Mouse (Mus musculus): ENCODE measurements at regions not wholly inside any gene's neighbourhood (a gene's known extent, or its start where the extent isn't known, plus 50 kb on each side); places are given as distances from the start of the nearest gene placed in this dataset.

DNA sequence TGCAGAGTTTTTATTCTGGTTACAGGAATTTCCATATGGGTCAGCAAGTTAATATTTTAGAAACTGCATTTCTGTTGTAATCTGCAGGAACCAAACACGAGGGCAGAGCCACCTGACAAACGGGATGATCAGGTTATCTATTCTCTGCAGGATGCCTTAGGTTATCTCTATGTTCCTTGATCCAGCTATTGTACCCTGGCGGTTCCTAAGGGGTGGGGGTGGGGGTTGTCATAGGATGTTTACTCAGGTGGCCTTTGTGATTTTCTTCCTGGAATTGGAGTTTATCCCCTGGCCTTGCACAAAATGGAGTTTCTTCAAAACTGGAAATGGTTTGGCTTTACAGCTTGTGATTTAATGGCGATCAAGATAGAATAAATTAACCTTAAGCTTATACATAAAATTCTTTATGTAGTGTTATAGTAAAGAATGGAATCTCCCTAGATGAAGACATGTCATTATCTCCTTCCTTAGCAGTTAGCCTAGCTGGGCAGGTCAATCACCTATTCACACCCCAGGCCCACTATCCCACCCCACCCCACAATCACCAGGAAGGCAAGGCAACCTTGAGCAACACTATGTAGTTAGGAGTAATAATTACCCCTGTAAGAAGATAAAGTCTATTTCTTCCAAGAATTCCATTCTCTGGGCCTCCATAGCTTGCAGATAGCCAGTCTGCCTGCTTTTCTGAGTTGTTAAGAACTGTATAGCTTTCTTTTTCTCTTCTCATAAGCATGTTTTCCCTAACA lies 192.3 kb upstream of the B430218F22Rik start:
- TF ChIP-seq ELF1 (IDR thresholded peaks at IDR 0.05; ENCODE audit: low read depth, low read length) (no peak), EP300 (IDR thresholded peaks at IDR 0.05; ENCODE audit: low read depth in 1 of 2, low read length in 2 of 2) (peak in 1 of 2 experiments; percentile 13; a peak in 1 of 4 replicates)
- H3K79me2 ChIP-seq (ENCODE audit: control insufficient read depth, insufficient read depth, low read length, poor library complexity), result no peaks in the 10 kb centered on the region

DNA sequence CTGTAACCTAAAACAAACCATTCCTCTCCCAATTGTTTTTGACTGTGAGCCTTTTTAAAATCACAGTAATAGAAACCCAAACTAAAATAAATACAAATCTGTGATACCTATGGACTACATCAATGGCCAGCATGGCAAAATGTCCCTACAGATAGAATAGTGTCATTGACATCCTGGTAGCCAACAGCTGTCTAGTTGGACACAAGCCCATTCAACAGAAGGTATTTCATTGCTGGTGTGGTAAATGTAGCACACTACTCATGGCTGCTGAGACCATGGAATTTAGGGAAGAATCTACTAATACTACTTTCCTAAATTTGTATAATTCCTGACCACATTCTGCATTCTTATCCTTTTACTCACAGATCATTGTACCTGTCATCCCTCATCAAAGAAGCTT lies 178.3 kb upstream of the B430218F22Rik start:
- H3K27me3 ChIP-seq (ENCODE audit: control insufficient read depth in 1 of 2, insufficient read depth in 2 of 2, low read length in 2 of 2), result no peaks in the 10 kb centered on the region
- DNase-seq (ENCODE audit: low read depth, low spot score), result no peak
- TF ChIP-seq MYC (IDR thresholded peaks at IDR 0.05; ENCODE audit: low read depth, low read length), result no peak
- no peak for TF ChIP-seq CHD2 (IDR thresholded peaks at IDR 0.05; ENCODE audit: low read length)
- TF ChIP-seq JUND (IDR thresholded peaks at IDR 0.05; ENCODE audit: low read depth, low read length), result no peak
- TF ChIP-seq MYB (IDR thresholded peaks at IDR 0.05; ENCODE audit: low read depth, low read length), result no peak
- TF ChIP-seq MEF2A (IDR thresholded peaks at IDR 0.05; ENCODE audit: extremely low read depth, insufficient replicate concordance, low read depth, low read length, poor library complexity, severe bottlenecking), result no peak
- no peak for TF ChIP-seq ZNF384 (IDR thresholded peaks at IDR 0.05; ENCODE audit: low read depth, low read length)
- TF ChIP-seq MAX (IDR thresholded peaks at IDR 0.05; ENCODE audit: low read length), result no peak
- no peak for TF ChIP-seq MAZ (IDR thresholded peaks at IDR 0.05; ENCODE audit: low read depth, low read length)
- no peak for TF ChIP-seq RAD21 (IDR thresholded peaks at IDR 0.05; ENCODE audit: low read depth, low read length)
- TF ChIP-seq POLR2AphosphoS5 (IDR thresholded peaks at IDR 0.05; ENCODE audit: borderline replicate concordance, low read depth, low read length), result no peak
- no peak for TF ChIP-seq MAFK (IDR thresholded peaks at IDR 0.05; ENCODE audit: borderline replicate concordance, low read depth, low read length)
- TF ChIP-seq ETS1 (IDR thresholded peaks at IDR 0.05; ENCODE audit: low read depth, low read length), result no peak
- TF ChIP-seq SMC3 (IDR thresholded peaks at IDR 0.05; ENCODE audit: low read depth, low read length), result no peak
- no peak for TF ChIP-seq UBTF (IDR thresholded peaks at IDR 0.05; ENCODE audit: borderline replicate concordance, insufficient read depth, low read depth, low read length)
- TF ChIP-seq EP300 (IDR thresholded peaks at IDR 0.05; ENCODE audit: low read depth in 1 of 2, low read length in 2 of 2), result no peak
- no peaks in the 10 kb centered on the region for H3K9me3 ChIP-seq (replicated peaks; ENCODE audit: insufficient read depth, low read length)
- H3K4me1 ChIP-seq (ENCODE audit: control insufficient read depth in 1 of 2, insufficient read depth in 2 of 2, low read length in 2 of 2), result no peaks in the 10 kb centered on the region
- H3K36me3 ChIP-seq (ENCODE audit: control insufficient read depth in 1 of 2, insufficient read depth in 2 of 2, low read length in 2 of 2), result no peaks in the 10 kb centered on the region
- no peaks in the 10 kb centered on the region for H3K79me2 ChIP-seq (ENCODE audit: control insufficient read depth, insufficient read depth, low read length, poor library complexity)
- no peak overlapping the region for H3K9ac ChIP-seq (ENCODE audit: control insufficient read depth, low read depth, low read length, poor library complexity, severe bottlenecking)
- H3K27ac ChIP-seq (ENCODE audit: control insufficient read depth, low read depth, low read length), result no peak overlapping the region
- H3K4me3 ChIP-seq (ENCODE audit: control insufficient read depth in 1 of 2, insufficient read depth in 1 of 2, low read depth in 2 of 2, low read length in 2 of 2), result no peak overlapping the region

More for the DNA sequence above, 192.3 kb upstream of the B430218F22Rik start:
- no peak overlapping the region for H3K9ac ChIP-seq (ENCODE audit: control insufficient read depth, low read depth, low read length, poor library complexity, severe bottlenecking)
- no peaks in the 10 kb centered on the region for H3K27me3 ChIP-seq (ENCODE audit: control insufficient read depth in 1 of 2, insufficient read depth in 2 of 2, low read length in 2 of 2)
- no peak overlapping the region for H3K4me3 ChIP-seq (ENCODE audit: control insufficient read depth in 1 of 2, insufficient read depth in 1 of 2, low read depth in 2 of 2, low read length in 2 of 2)
- no peaks in the 10 kb centered on the region for H3K36me3 ChIP-seq (ENCODE audit: control insufficient read depth in 1 of 2, insufficient read depth in 2 of 2, low read length in 2 of 2)
- no peak overlapping the region for H3K27ac ChIP-seq (ENCODE audit: control insufficient read depth, low read depth, low read length)
- no peaks in the 10 kb centered on the region for H3K4me1 ChIP-seq (ENCODE audit: control insufficient read depth in 1 of 2, insufficient read depth in 2 of 2, low read length in 2 of 2)
- no peaks in the 10 kb centered on the region for H3K9me3 ChIP-seq (replicated peaks; ENCODE audit: insufficient read depth, low read length)
- no peak for DNase-seq (ENCODE audit: low read depth, low spot score)
